Mouse (Mus musculus): ENCODE measurements around the gene Syne3.

Syne3 gene

GRCm38 (mm10) chr12:104896640-104897039 is 113.0 kb downstream of the Syne3 start:
- DNase-seq (ENCODE audit: low spot score in 2 of 2) = no peak

- no peak for DNase-seq (ENCODE audit: low spot score in 2 of 2)
Observed at GRCm38 (mm10) chr12:104892245-104892644, 117.4 kb downstream of the Syne3 start.

GRCm38 (mm10) chr12:104890066-104890465 is 119.5 kb downstream of the Syne3 start:
- no peak for DNase-seq (ENCODE audit: low spot score in 2 of 2)

- DNase-seq (ENCODE audit: low spot score in 2 of 2) = no peak
Observed at GRCm38 (mm10) chr12:104886104-104886503, 123.5 kb downstream of the Syne3 start.

GRCm38 (mm10) chr12:104882533-104882932 is 127.1 kb downstream of the Syne3 start:
- no peak for DNase-seq (ENCODE audit: low spot score in 2 of 2)

GRCm38 (mm10) chr12:104882061-104882460 is 127.5 kb downstream of the Syne3 start:
- no peak for DNase-seq (ENCODE audit: low spot score in 2 of 2)

GRCm38 (mm10) chr12:104881518-104882060 is 128.0 kb downstream of the Syne3 start:
- DNase-seq (ENCODE audit: low spot score in 2 of 2) = no peak

GRCm38 (mm10) chr12:104880367-104880766 is 129.2 kb downstream of the Syne3 start:
- DNase-seq (ENCODE audit: low spot score in 2 of 2) = no peak
